Mouse (Mus musculus): ENCODE measurements at regions not wholly inside any gene's neighbourhood (a gene's known extent, or its start where the extent isn't known, plus 50 kb on each side); places are given as distances from the start of the nearest gene placed in this dataset.

DNA sequence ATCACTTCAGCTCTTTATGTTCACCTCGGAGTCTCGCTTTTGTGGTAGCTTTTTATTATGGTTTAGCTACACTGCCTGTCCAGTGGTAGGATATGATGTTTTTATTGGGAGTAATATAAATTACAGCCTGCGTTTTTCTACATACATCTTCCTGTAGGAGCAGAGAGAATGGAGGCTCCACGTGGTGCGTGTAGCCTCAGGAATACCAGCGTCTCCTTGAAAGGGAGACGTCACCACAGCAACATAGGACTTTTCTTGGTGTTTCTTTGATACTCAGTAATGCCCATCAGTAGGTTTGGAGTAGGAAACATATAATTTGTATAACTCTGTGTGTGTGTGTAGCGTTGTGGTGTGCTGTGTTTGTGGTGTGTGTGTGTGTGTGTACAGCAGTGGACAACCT is 150.7 kb downstream of the Ndufs4 start:
- ATAC-seq (ENCODE audit: low FRiP score): no peak
- Histone ChIP-seq H3K4me2 (no peak overlapping the region), H3K36me3 (no peaks in the 10 kb centered on the region), H3K4me1 (no peaks in the 10 kb centered on the region), H3K27me3 (replicated peaks) (no peaks in the 10 kb centered on the region), H3K4me3 (replicated peaks) (no peak overlapping the region), H3K9me3 (replicated peaks) (no peaks in the 10 kb centered on the region), H3K9ac (replicated peaks) (no peak overlapping the region), H3K27ac (replicated peaks) (no peak overlapping the region)
- 79% methylated on average over 8 of the region's 8 CpGs for WGBS

DNA sequence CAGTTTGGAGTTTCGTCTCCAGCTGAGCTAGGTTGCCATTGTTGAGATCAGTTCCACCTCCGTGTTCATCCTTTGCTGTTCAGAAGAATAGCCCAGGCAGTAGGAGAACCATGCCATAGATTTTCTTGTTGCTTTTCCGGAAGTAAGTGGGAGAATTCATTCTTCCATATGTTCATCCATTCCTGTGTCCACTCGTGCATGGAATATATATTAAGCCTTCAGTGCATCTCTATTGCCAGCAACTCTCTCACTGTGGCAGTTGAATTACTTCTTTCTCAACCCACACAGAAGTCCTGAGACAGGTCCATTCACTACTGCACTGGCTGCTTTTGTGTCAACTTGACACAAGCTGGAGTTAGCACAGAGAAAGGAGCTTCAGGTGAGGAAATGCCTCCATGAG is 152.2 kb downstream of the Ndufs4 start:
- H3K27me3 ChIP-seq (replicated peaks): no peaks in the 10 kb centered on the region
- H3K4me3 ChIP-seq (replicated peaks): no peak overlapping the region
- H3K4me1 ChIP-seq: no peaks in the 10 kb centered on the region
- H3K9ac ChIP-seq (replicated peaks): no peak overlapping the region
- H3K27ac ChIP-seq (replicated peaks): no peak overlapping the region
- WGBS: 83% methylated on average over 4 of the region's 4 CpGs
- no peaks in the 10 kb centered on the region for H3K9me3 ChIP-seq (replicated peaks)
- no peak for ATAC-seq (ENCODE audit: low FRiP score)
- H3K4me2 ChIP-seq: no peak overlapping the region
- no peaks in the 10 kb centered on the region for H3K36me3 ChIP-seq

DNA sequence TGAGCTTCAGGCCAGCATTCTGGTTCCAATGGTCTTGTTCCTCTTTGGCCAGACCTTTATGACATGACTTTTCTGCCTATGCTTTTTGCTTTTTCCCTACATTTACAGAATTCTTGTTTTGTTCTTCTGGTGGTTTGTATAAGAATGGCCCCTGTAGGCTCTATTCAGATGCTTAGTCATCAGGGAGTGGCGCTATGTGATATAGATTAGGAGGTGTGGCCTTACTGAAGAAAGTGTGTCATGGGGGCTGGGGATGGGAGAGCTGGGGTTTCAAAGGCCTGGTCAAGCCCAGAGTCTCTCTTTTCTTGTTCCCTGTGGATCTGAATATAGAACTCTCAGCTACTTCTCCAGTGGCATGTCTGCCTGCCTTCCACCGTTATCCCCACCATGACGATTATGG is 155.9 kb downstream of the Ndufs4 start:
- H3K4me2 ChIP-seq: no peak overlapping the region
- H3K9me3 ChIP-seq (replicated peaks): no peaks in the 10 kb centered on the region
- no peak for ATAC-seq (ENCODE audit: low FRiP score)
- no peak overlapping the region for H3K9ac ChIP-seq (replicated peaks)
- WGBS: 87% methylated on average over 3 of the region's 3 CpGs
- no peak overlapping the region for H3K27ac ChIP-seq (replicated peaks)
- H3K4me3 ChIP-seq (replicated peaks): no peak overlapping the region
- no peaks in the 10 kb centered on the region for H3K4me1 ChIP-seq
- no peaks in the 10 kb centered on the region for H3K36me3 ChIP-seq
- no peaks in the 10 kb centered on the region for H3K27me3 ChIP-seq (replicated peaks)

DNA sequence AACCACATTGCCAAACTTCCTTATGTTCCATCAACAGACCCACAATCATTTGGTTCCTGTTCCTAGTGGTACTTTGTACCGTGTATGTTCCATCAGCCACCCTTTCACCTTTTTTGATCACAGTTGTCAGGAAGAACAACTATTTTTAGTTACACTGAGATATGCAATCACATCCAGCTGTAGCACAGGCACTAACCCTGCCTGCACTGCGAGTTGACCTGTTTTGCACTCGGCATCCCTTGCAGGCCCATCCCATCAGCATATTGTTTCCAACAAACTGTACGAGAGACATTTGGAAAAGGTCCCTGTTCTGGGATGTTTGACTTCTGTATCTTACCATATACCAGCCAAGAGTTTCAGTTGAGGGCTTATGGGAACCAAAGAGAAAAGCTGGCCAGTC is 157.5 kb downstream of the Ndufs4 start:
- no peaks in the 10 kb centered on the region for H3K4me1 ChIP-seq
- H3K27me3 ChIP-seq (replicated peaks): no peaks in the 10 kb centered on the region
- 94% methylated on average over 4 of the region's 4 CpGs for WGBS
- H3K4me3 ChIP-seq (replicated peaks): no peak overlapping the region
- no peaks in the 10 kb centered on the region for H3K36me3 ChIP-seq
- no peak overlapping the region for H3K27ac ChIP-seq (replicated peaks)
- no peaks in the 10 kb centered on the region for H3K9me3 ChIP-seq (replicated peaks)
- no peak overlapping the region for H3K4me2 ChIP-seq
- no peak overlapping the region for H3K9ac ChIP-seq (replicated peaks)
- no peak for ATAC-seq (ENCODE audit: low FRiP score)

DNA sequence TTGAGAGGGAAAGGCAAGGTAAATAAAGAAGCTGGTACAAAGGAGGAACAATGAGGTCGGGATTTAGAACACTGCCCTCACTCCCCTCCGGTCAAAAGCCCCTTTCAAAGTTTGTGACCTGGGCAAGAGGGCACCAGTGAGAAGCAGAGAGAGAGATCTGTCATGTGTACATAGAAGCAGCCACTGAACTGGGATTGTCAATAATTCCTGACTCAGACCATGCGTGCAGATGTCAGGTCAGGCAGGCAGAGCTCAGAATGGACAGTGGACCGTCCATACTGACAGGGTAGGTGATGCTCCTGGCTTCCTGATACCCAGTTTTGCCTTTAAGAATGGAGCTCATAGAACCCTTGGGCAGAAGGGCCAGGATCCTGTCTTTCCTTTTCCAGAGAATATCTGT is 161.0 kb downstream of the Ndufs4 start:
- Histone ChIP-seq H3K27me3 (replicated peaks) (no peaks in the 10 kb centered on the region), H3K4me1 (no peaks in the 10 kb centered on the region), H3K4me2 (no peak overlapping the region), H3K36me3 (no peaks in the 10 kb centered on the region), H3K4me3 (replicated peaks) (no peak overlapping the region), H3K9me3 (replicated peaks) (no peaks in the 10 kb centered on the region), H3K9ac (replicated peaks) (no peak overlapping the region), H3K27ac (replicated peaks) (no peak overlapping the region)
- 70% methylated on average over 4 of the region's 4 CpGs for WGBS
- ATAC-seq (ENCODE audit: low FRiP score): no peak

DNA sequence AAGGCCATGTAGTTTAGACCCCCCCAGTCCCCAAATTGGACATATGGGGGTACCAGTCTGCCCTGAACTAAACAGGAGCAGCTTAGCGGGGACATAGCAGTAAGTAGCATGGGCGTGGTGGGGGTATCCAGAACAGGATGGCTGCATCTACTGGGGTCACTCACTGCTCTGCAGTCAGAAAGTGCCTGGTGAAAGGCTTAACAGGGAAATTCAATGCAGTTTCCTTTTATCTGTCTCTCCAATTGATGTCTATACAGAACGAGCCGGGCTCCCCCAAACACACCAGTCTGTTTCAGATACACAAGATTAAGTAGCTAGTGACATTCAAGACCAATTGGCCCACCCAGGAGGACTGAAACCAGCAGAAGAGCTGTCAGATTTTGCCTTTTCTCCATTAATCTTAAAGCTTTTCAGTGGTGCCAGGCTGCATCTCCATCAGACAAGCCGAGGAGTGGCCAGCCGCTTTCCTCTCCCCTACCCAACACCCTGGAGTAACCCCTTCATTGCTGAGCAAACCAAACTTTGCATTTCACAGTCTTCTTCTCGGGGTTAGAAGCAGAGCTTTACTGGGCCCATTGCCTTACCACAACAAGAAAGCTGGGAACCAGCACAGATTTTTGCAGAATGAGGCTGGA is 161.7 kb downstream of the Ndufs4 start:
- H3K27ac ChIP-seq (replicated peaks): no peak overlapping the region
- ATAC-seq (ENCODE audit: low FRiP score): no peak
- H3K4me1 ChIP-seq: no peaks in the 10 kb centered on the region
- no peak overlapping the region for H3K9ac ChIP-seq (replicated peaks)
- 48% methylated on average over 7 of the region's 7 CpGs for WGBS
- no peaks in the 10 kb centered on the region for H3K36me3 ChIP-seq
- no peaks in the 10 kb centered on the region for H3K9me3 ChIP-seq (replicated peaks)
- H3K4me3 ChIP-seq (replicated peaks): no peak overlapping the region
- no peak overlapping the region for H3K4me2 ChIP-seq
- no peaks in the 10 kb centered on the region for H3K27me3 ChIP-seq (replicated peaks)

DNA sequence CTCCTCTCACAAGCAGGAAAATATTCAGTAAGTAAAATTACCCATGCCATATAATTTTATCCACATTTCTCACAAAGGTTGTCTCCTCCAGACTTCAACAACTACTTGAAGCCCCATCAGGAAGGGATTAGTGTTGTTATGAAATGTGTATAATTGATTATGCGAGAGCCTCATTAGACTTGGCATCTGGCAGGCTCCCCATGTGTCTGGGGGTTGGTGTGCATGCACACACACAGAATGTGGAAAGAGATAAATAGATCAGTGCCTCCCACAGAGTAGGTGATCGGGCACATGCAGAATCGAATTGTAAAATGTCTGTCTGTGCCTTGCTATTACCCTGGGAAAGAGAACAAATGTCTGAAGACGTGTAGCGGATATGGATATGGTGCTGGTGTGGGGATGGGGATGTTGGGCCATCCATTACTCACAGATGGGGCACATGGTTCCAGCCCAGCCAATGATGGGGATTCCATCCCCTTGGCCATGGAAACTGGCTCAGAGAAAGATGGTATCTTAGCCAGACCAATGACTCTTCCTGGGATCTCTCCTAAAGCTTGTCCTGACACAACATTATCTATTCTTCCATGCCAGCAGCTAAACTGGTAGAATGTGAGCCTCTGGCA is 168.1 kb downstream of the Ndufs4 start:
- 46% methylated on average over 5 of the region's 5 CpGs for WGBS
- no peak overlapping the region for H3K4me3 ChIP-seq (replicated peaks)
- no peak overlapping the region for H3K27ac ChIP-seq (replicated peaks)
- no peak overlapping the region for H3K4me2 ChIP-seq
- 0 out of 2 replicates have a peak, but pooled peaks cover 2% of the 10 kb centered on the region for H3K4me1 ChIP-seq
- no peak overlapping the region for H3K9ac ChIP-seq (replicated peaks)
- H3K9me3 ChIP-seq (replicated peaks): no peaks in the 10 kb centered on the region
- peak; percentile 45; the same call in 1 of the 2 replicates for ATAC-seq (ENCODE audit: low FRiP score)
- H3K27me3 ChIP-seq (replicated peaks): no peaks in the 10 kb centered on the region
- H3K36me3 ChIP-seq: no peaks in the 10 kb centered on the region

DNA sequence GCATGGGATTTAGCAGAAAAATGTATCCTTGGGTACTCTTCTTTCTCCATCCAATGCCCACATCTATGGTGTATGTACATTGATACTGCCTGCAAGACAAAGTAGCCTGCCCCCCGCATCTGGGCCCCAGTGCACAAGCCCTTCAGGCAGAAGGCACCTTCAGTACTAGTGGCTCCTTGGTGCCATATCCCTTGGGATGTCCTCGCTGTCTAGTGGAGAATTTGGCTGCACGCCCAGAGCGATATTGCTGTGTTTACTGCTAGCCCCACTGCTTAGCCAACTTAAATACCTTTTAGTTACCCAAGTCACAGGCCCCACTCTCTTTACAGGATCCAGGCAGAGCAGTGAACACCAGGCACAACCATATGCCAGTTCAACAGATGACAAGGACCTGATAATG is 173.0 kb downstream of the Ndufs4 start:
- Histone ChIP-seq H3K4me2 (no peak overlapping the region), H3K36me3 (no peaks in the 10 kb centered on the region), H3K27ac (replicated peaks) (no peak overlapping the region), H3K4me3 (replicated peaks) (no peak overlapping the region), H3K9me3 (replicated peaks) (no peaks in the 10 kb centered on the region), H3K9ac (replicated peaks) (no peak overlapping the region), H3K4me1 (0 out of 2 replicates have a peak, but pooled peaks cover 3% of the 10 kb centered on the region), H3K27me3 (replicated peaks) (no peaks in the 10 kb centered on the region)
- 80% methylated on average over 4 of the region's 4 CpGs for WGBS
- ATAC-seq (ENCODE audit: low FRiP score): no peak
